Mouse (Mus musculus): ENCODE data around the gene Vezt. TPM values are rescaled to one million over a fixed set of nuclear protein-coding genes. Genes with fewer than 3 reads are reported as not detected.

Gene Vezt
- total RNA-seq, 1 experiment: 18.8 TPM

GRCm38 (mm10) chr10:93931431-93931830 is 104.2 kb downstream of the Vezt start:
- Histone ChIP-seq H3K9ac (ENCODE audit: insufficient read depth, low read depth, low read length, poor library complexity, severe bottlenecking) (no peak overlapping the region), H3K4me1 (ENCODE audit: control insufficient read depth in 2 of 2, insufficient read depth in 2 of 2, low read length in 2 of 2, poor library complexity in 1 of 2) (no peaks in the 10 kb centered on the region), H3K27ac (ENCODE audit: insufficient read depth, low read depth, low read length, poor library complexity, severe bottlenecking) (no peak overlapping the region), H3K9me3 (ENCODE audit: control insufficient read depth, insufficient read depth, low read depth, low read length) (0 out of 2 replicates have a peak, but pooled peaks cover 2% of the 10 kb centered on the region), H3K4me3 (ENCODE audit: insufficient read depth in 1 of 2, low read depth in 1 of 2, low read length in 2 of 2, poor library complexity in 1 of 2, severe bottlenecking in 1 of 2) (no peak overlapping the region), H3K36me3 (ENCODE audit: control insufficient read depth, insufficient read depth, low read length, poor library complexity, severe bottlenecking) (no peaks in the 10 kb centered on the region)
- in situ Hi-C loops (cut with MboI; ENCODE audit: low sequenced_read_pairs in 2 of 2, unreplicated experiment in 2 of 2): no loop called here
- DNase-seq (ENCODE audit: low read depth, low spot score): no peak
- no peak for TF ChIP-seq MAFK (IDR thresholded peaks at IDR 0.05; ENCODE audit: insufficient read depth, low read depth, low read length)
- TF ChIP-seq CHD2 (IDR thresholded peaks at IDR 0.05; ENCODE audit: low read depth, low read length): no peak
- no peak for TF ChIP-seq HCFC1 (IDR thresholded peaks at IDR 0.05; ENCODE audit: borderline replicate concordance, insufficient read depth, low read length)
- no peak for TF ChIP-seq ZC3H11A (IDR thresholded peaks at IDR 0.05; ENCODE audit: borderline replicate concordance, low read depth, low read length)
- no peak for TF ChIP-seq ZNF384 (IDR thresholded peaks at IDR 0.05; ENCODE audit: low read depth, low read length)

DNA sequence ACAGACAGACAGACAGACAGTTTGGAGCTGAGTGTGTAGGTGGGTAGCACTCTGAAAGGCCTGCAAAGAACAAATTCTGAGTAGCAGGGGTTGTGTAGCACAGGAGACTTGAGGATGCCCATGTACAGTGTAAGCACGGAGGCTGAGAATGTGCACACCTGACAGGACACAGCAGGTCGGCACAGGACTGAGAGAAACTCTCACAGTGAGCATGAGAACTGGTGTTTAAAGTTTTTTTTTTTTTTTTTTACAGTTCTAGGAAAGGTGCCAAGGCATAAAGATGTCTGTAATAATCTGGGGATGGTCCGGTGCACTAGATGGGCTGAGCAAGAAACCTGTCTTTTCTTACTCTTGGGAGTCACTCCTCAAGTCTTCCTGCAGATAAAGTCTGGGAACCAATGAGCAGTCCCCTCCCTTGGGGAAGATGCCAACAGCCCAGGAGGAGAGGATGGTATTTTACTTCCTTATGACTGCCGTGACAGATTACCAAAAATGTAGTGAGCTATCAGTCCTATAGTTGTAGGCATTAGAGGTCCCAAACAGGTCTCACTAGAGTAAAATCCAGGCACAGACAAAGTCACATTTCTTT is 105.3 kb downstream of the Vezt start:
- H3K4me3 ChIP-seq (ENCODE audit: insufficient read depth in 1 of 2, low read depth in 1 of 2, low read length in 2 of 2, poor library complexity in 1 of 2, severe bottlenecking in 1 of 2): no peak overlapping the region
- no peak overlapping the region for H3K9ac ChIP-seq (ENCODE audit: insufficient read depth, low read depth, low read length, poor library complexity, severe bottlenecking)
- no peaks in the 10 kb centered on the region for H3K4me1 ChIP-seq (ENCODE audit: control insufficient read depth in 2 of 2, insufficient read depth in 2 of 2, low read length in 2 of 2, poor library complexity in 1 of 2)
- no peaks in the 10 kb centered on the region for H3K9me3 ChIP-seq (ENCODE audit: control insufficient read depth, insufficient read depth, low read depth, low read length)
- DNase-seq (ENCODE audit: low read depth, low spot score): no peak
- TF ChIP-seq MAFK (IDR thresholded peaks at IDR 0.05; ENCODE audit: insufficient read depth, low read depth, low read length): no peak
- no peak for TF ChIP-seq ZC3H11A (IDR thresholded peaks at IDR 0.05; ENCODE audit: borderline replicate concordance, low read depth, low read length)
- TF ChIP-seq CHD2 (IDR thresholded peaks at IDR 0.05; ENCODE audit: low read depth, low read length): no peak
- no peak for TF ChIP-seq ZNF384 (IDR thresholded peaks at IDR 0.05; ENCODE audit: low read depth, low read length)
- no peak for TF ChIP-seq HCFC1 (IDR thresholded peaks at IDR 0.05; ENCODE audit: borderline replicate concordance, insufficient read depth, low read length)
- in situ Hi-C loops (cut with MboI; ENCODE audit: low sequenced_read_pairs in 2 of 2, unreplicated experiment in 2 of 2): no loop called here
- no peak overlapping the region for H3K27ac ChIP-seq (ENCODE audit: insufficient read depth, low read depth, low read length, poor library complexity, severe bottlenecking)
- H3K36me3 ChIP-seq (ENCODE audit: control insufficient read depth, insufficient read depth, low read length, poor library complexity, severe bottlenecking): no peaks in the 10 kb centered on the region

DNA sequence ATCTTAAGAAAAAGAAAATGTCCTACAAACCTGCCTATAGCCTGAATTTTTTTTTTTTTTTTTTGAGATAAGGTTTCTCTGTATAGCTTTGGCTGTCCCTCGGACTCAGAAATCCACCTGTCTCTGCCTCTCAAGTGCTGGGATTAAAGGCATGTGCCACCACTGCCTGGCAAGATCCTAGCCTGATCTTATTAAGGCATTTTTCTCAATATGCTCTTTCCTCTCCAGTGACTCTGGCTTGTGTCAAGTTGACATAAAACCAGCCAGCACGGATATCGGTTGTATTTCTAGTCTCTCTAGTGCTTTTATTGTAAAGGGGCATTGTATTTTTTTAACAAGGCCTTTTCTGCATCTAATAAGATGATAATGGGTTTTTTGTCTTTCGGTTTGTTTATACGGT is 111.0 kb downstream of the Vezt start:
- Histone ChIP-seq H3K4me3 (ENCODE audit: insufficient read depth in 1 of 2, low read depth in 1 of 2, low read length in 2 of 2, poor library complexity in 1 of 2, severe bottlenecking in 1 of 2) (no peak overlapping the region), H3K36me3 (ENCODE audit: control insufficient read depth, insufficient read depth, low read length, poor library complexity, severe bottlenecking) (no peaks in the 10 kb centered on the region), H3K27ac (ENCODE audit: insufficient read depth, low read depth, low read length, poor library complexity, severe bottlenecking) (no peak overlapping the region), H3K9me3 (ENCODE audit: control insufficient read depth, insufficient read depth, low read depth, low read length) (no peaks in the 10 kb centered on the region), H3K9ac (ENCODE audit: insufficient read depth, low read depth, low read length, poor library complexity, severe bottlenecking) (no peak overlapping the region), H3K4me1 (ENCODE audit: control insufficient read depth in 2 of 2, insufficient read depth in 2 of 2, low read length in 2 of 2, poor library complexity in 1 of 2) (no peaks in the 10 kb centered on the region)
- TF ChIP-seq HCFC1 (IDR thresholded peaks at IDR 0.05; ENCODE audit: borderline replicate concordance, insufficient read depth, low read length): no peak
- no peak for TF ChIP-seq ZNF384 (IDR thresholded peaks at IDR 0.05; ENCODE audit: low read depth, low read length)
- TF ChIP-seq CHD2 (IDR thresholded peaks at IDR 0.05; ENCODE audit: low read depth, low read length): no peak
- TF ChIP-seq ZC3H11A (IDR thresholded peaks at IDR 0.05; ENCODE audit: borderline replicate concordance, low read depth, low read length): no peak
- no peak for TF ChIP-seq MAFK (IDR thresholded peaks at IDR 0.05; ENCODE audit: insufficient read depth, low read depth, low read length)
- in situ Hi-C loops (cut with MboI; ENCODE audit: low sequenced_read_pairs in 2 of 2, unreplicated experiment in 2 of 2): no loop called here
- no peak for DNase-seq (ENCODE audit: low read depth, low spot score)

- no peak overlapping the region for H3K27ac ChIP-seq (ENCODE audit: insufficient read depth, low read depth, low read length, poor library complexity, severe bottlenecking)
- H3K4me3 ChIP-seq (ENCODE audit: insufficient read depth in 1 of 2, low read depth in 1 of 2, low read length in 2 of 2, poor library complexity in 1 of 2, severe bottlenecking in 1 of 2): no peak overlapping the region
- H3K9me3 ChIP-seq (ENCODE audit: control insufficient read depth, insufficient read depth, low read depth, low read length): no peaks in the 10 kb centered on the region
- no peaks in the 10 kb centered on the region for H3K36me3 ChIP-seq (ENCODE audit: control insufficient read depth, insufficient read depth, low read length, poor library complexity, severe bottlenecking)
- no peaks in the 10 kb centered on the region for H3K4me1 ChIP-seq (ENCODE audit: control insufficient read depth in 2 of 2, insufficient read depth in 2 of 2, low read length in 2 of 2, poor library complexity in 1 of 2)
- TF ChIP-seq CHD2 (IDR thresholded peaks at IDR 0.05; ENCODE audit: low read depth, low read length) (no peak), MAFK (IDR thresholded peaks at IDR 0.05; ENCODE audit: insufficient read depth, low read depth, low read length) (no peak), ZNF384 (IDR thresholded peaks at IDR 0.05; ENCODE audit: low read depth, low read length) (no peak), HCFC1 (IDR thresholded peaks at IDR 0.05; ENCODE audit: borderline replicate concordance, insufficient read depth, low read length) (no peak), ZC3H11A (IDR thresholded peaks at IDR 0.05; ENCODE audit: borderline replicate concordance, low read depth, low read length) (no peak)
- no peak overlapping the region for H3K9ac ChIP-seq (ENCODE audit: insufficient read depth, low read depth, low read length, poor library complexity, severe bottlenecking)
- in situ Hi-C loops (cut with MboI; ENCODE audit: low sequenced_read_pairs in 2 of 2, unreplicated experiment in 2 of 2): no loop called here
- no peak for DNase-seq (ENCODE audit: low read depth, low spot score)
These were observed 114.5 kb downstream of the Vezt start for GRCm38 (mm10) chr10:93921160-93921559.
